Mouse (Mus musculus) CH12.LX (cell line): ENCODE results near the gene Ikzf3. TPM values are rescaled to one million over a fixed set of nuclear protein-coding genes. Genes with fewer than 3 reads are reported as not detected.

Source experiments
- DNase-seq: peaks from one replicate; pipeline ENCODE4 v3.0.0-alpha.2; 2013; ENCODE audit errors: extremely low read depth
- H3K27ac ChIP-seq: 2 replicates; pipeline ENCODE4 v1.5.1; 2012; ENCODE audit warnings: low read depth, mild to moderate bottlenecking, control low read depth, moderate library complexity; ENCODE audit not compliant: insufficient read depth
- H3K27me3 ChIP-seq: replicated peaks from 2 replicates; pipeline ENCODE3; 2012; ENCODE audit warnings: inconsistent platforms
- H3K36me3 ChIP-seq, 2 experiments: replicated peaks in 1 of 2; 2 replicates each; pipeline versions ENCODE3 to v1.6.1; 2012; ENCODE audit warnings: inconsistent platforms in 1 of 2, low read length in 1 of 2, mild to moderate bottlenecking in 1 of 2, mixed read lengths in 1 of 2, moderate library complexity in 1 of 2; ENCODE audit not compliant: control insufficient read depth in 1 of 2, insufficient read depth in 1 of 2
- H3K4me1 ChIP-seq, 2 experiments: 2 replicates each; pipeline ENCODE4 v1.6.1; 2012; ENCODE audit warnings: inconsistent platforms in 1 of 2, moderate library complexity in 1 of 2; ENCODE audit not compliant: insufficient read depth in 2 of 2, control insufficient read depth in 1 of 2
- H3K4me2 ChIP-seq: 2 replicates; pipeline ENCODE4 v1.6.1; 2012; ENCODE audit warnings: low read depth, mild to moderate bottlenecking, control low read depth; ENCODE audit not compliant: poor library complexity, insufficient read depth, severe bottlenecking
- H3K4me3 ChIP-seq, 3 experiments: fragments of 150-350 bp in 1 of 3; sonication (generic) in 1 of 3; replicated peaks in 1 of 3; 2 replicates each; pipeline versions ENCODE3 to v1.5.1; 2011 to 2012; ENCODE audit warnings: low read depth in 2 of 3, low read length in 2 of 3, mild to moderate bottlenecking in 2 of 3, moderate library complexity in 2 of 3, control low read depth in 1 of 3, improper control_type of control experiment in 1 of 3, inconsistent platforms in 1 of 3, mixed read lengths in 1 of 3; ENCODE audit not compliant: poor library complexity in 1 of 3
- H3K79me2 ChIP-seq: replicated peaks from 2 replicates; pipeline ENCODE4 v1.6.1; 2012; ENCODE audit warnings: mild to moderate bottlenecking, moderate library complexity; ENCODE audit not compliant: control insufficient read depth, poor library complexity, insufficient read depth, severe bottlenecking; ENCODE audit errors: extremely low read depth
- H3K9ac ChIP-seq: 2 replicates; pipeline ENCODE4 v1.6.1; 2012; ENCODE audit warnings: low read depth, mild to moderate bottlenecking, control low read depth, moderate library complexity; ENCODE audit not compliant: insufficient read depth
- H3K9me3 ChIP-seq: replicated peaks from 2 replicates; pipeline ENCODE3; 2012; ENCODE audit warnings: low read length, inconsistent platforms, mixed read lengths
- BHLHE40 ChIP-seq: IDR thresholded peaks from 2 replicates; pipeline ENCODE4 v1.6.1; 2011; ENCODE audit warnings: mild to moderate bottlenecking, low read depth, low read length, improper control_type of control experiment
- CHD1 ChIP-seq: IDR thresholded peaks from 2 replicates; pipeline ENCODE4 v1.6.1; 2012; ENCODE audit warnings: low read depth, low read length, improper control_type of control experiment, inconsistent platforms
- CHD2 ChIP-seq: IDR thresholded peaks from 2 replicates; pipeline ENCODE4 v1.6.1; 2011; ENCODE audit warnings: low read length, improper control_type of control experiment
- CTCF ChIP-seq, 2 experiments: IDR thresholded peaks in 1 of 2; conservative IDR thresholded peaks in 1 of 2; 2 replicates each; pipeline ENCODE4 v1.5.1; 2011 to 2012; ENCODE audit warnings: low read depth in 2 of 2, low read length in 2 of 2, improper control_type of control experiment in 1 of 2, inconsistent platforms in 1 of 2, mild to moderate bottlenecking in 1 of 2, moderate library complexity in 1 of 2
- ETS1 ChIP-seq: conservative IDR thresholded peaks from 2 replicates; pipeline ENCODE4 v1.6.1; 2012; ENCODE audit warnings: low read depth, mild to moderate bottlenecking, inconsistent platforms, low read length, improper control_type of control experiment, moderate library complexity
- GABPA ChIP-seq: IDR thresholded peaks from 2 replicates; pipeline ENCODE4 v1.6.1; 2012; ENCODE audit warnings: low read depth, low read length, improper control_type of control experiment, inconsistent platforms; ENCODE audit not compliant: insufficient replicate concordance
- IRF4 ChIP-seq: IDR thresholded peaks from 2 replicates; pipeline ENCODE4 v1.6.1; 2014; ENCODE audit warnings: low read depth, mild to moderate bottlenecking, inconsistent platforms, low read length, improper control_type of control experiment
- JUND ChIP-seq: conservative IDR thresholded peaks from 2 replicates; pipeline ENCODE4 v1.6.1; 2011; ENCODE audit warnings: low read depth, low read length, improper control_type of control experiment
- KAT2A ChIP-seq: IDR thresholded peaks from 2 replicates; pipeline ENCODE4 v1.6.1; 2012; ENCODE audit warnings: low read length, improper control_type of control experiment, inconsistent platforms; ENCODE audit not compliant: insufficient replicate concordance
- MAFK ChIP-seq: IDR thresholded peaks from 2 replicates; pipeline ENCODE4 v1.6.1; 2011; ENCODE audit warnings: low read length, improper control_type of control experiment; ENCODE audit not compliant: insufficient replicate concordance
- MAX ChIP-seq: IDR thresholded peaks from 2 replicates; pipeline ENCODE4 v1.6.1; 2011; ENCODE audit warnings: low read length, improper control_type of control experiment
- MAZ ChIP-seq: IDR thresholded peaks from 2 replicates; pipeline ENCODE4 v1.6.1; 2012; ENCODE audit warnings: low read depth, mild to moderate bottlenecking, inconsistent platforms, low read length, improper control_type of control experiment, moderate library complexity
- MEF2A ChIP-seq: IDR thresholded peaks from 2 replicates; pipeline ENCODE4 v1.6.1; 2014; ENCODE audit warnings: low read depth, mild to moderate bottlenecking, inconsistent platforms, low read length, improper control_type of control experiment, borderline replicate concordance
- MXI1 ChIP-seq: IDR thresholded peaks from 2 replicates; pipeline ENCODE4 v1.6.1; 2011; ENCODE audit warnings: mild to moderate bottlenecking, low read depth, low read length, improper control_type of control experiment
- MYC ChIP-seq: IDR thresholded peaks from 2 replicates; pipeline ENCODE4 v1.6.1; 2011; ENCODE audit warnings: low read depth, mild to moderate bottlenecking, improper control_type of control experiment, low read length
- NELFE ChIP-seq: IDR thresholded peaks from 2 replicates; pipeline ENCODE4 v1.6.1; 2011; ENCODE audit warnings: low read depth, low read length, improper control_type of control experiment
- NRF1 ChIP-seq: IDR thresholded peaks from 2 replicates; pipeline ENCODE4 v1.6.1; 2014; ENCODE audit warnings: low read depth, mild to moderate bottlenecking, inconsistent platforms, low read length, improper control_type of control experiment, moderate library complexity
- PAX5 ChIP-seq: IDR thresholded peaks from 2 replicates; pipeline ENCODE4 v1.6.1; 2012; ENCODE audit warnings: low read length, inconsistent platforms, mixed read lengths
- POLR2A ChIP-seq: IDR thresholded peaks from 2 replicates; pipeline ENCODE4 v1.6.1; 2011; ENCODE audit warnings: low read depth, mild to moderate bottlenecking, improper control_type of control experiment, low read length
- POLR2AphosphoS2 ChIP-seq: IDR thresholded peaks from 2 replicates; pipeline ENCODE4 v1.6.1; 2011; ENCODE audit warnings: low read depth, low read length, improper control_type of control experiment
- RAD21 ChIP-seq: IDR thresholded peaks from 2 replicates; pipeline ENCODE4 v1.6.1; 2011; ENCODE audit warnings: low read depth, mild to moderate bottlenecking, low read length, improper control_type of control experiment, moderate library complexity
- RCOR1 ChIP-seq: conservative IDR thresholded peaks from 2 replicates; pipeline ENCODE4 v1.6.1; 2012; ENCODE audit warnings: low read depth, mild to moderate bottlenecking, inconsistent platforms, low read length, improper control_type of control experiment
- SIN3A ChIP-seq: IDR thresholded peaks from 2 replicates; pipeline ENCODE4 v1.6.1; 2012; ENCODE audit warnings: low read length, improper control_type of control experiment, inconsistent platforms
- SMC3 ChIP-seq: IDR thresholded peaks from 2 replicates; pipeline ENCODE4 v1.6.1; 2011; ENCODE audit warnings: low read depth, low read length, improper control_type of control experiment
- TBP ChIP-seq: conservative IDR thresholded peaks from 2 replicates; pipeline ENCODE4 v1.6.1; 2011; ENCODE audit warnings: low read depth, low read length, improper control_type of control experiment
- UBTF ChIP-seq: IDR thresholded peaks from 2 replicates; pipeline ENCODE4 v1.6.1; 2012; ENCODE audit warnings: low read depth, mild to moderate bottlenecking, inconsistent platforms, low read length, improper control_type of control experiment, moderate library complexity
- USF2 ChIP-seq: conservative IDR thresholded peaks from 2 replicates; pipeline ENCODE4 v1.6.1; 2011; ENCODE audit warnings: low read depth, low read length, improper control_type of control experiment
- ZC3H11A ChIP-seq: IDR thresholded peaks from 2 replicates; pipeline ENCODE4 v1.6.1; 2012; ENCODE audit warnings: low read depth, mild to moderate bottlenecking, inconsistent platforms, low read length, improper control_type of control experiment
- ZKSCAN1 ChIP-seq: IDR thresholded peaks from 2 replicates; pipeline ENCODE4 v1.6.1; 2012; ENCODE audit warnings: low read depth, inconsistent platforms, low read length, improper control_type of control experiment, borderline replicate concordance
- ZMIZ1 ChIP-seq: IDR thresholded peaks from 2 replicates; pipeline ENCODE4 v1.6.1; 2012; ENCODE audit warnings: low read depth, mild to moderate bottlenecking, inconsistent platforms, low read length, improper control_type of control experiment
- dilution Hi-C: fragments of 300-500 bp; cut with MboI; formaldehyde crosslinking; loops from 2 replicates; pipeline ENCODE4 v1.14.3; 2020; ENCODE audit warnings: low sequenced_read_pairs; ENCODE audit not compliant: extremely low pct_unique_long_range_greater_than_20kb, extremely low pct_ligation_motif_present
- in situ Hi-C: fragments of 300-500 bp; cut with MboI; formaldehyde crosslinking; loops from 3 replicates; pipeline ENCODE4 v1.14.3; 2019; ENCODE audit warnings: low sequenced_read_pairs, low pct_ligation_motif_present, low pct_unique_long_range_greater_than_20kb, mixed read lengths
- polyA plus RNA-seq: library from polyadenylated mRNA; unstranded; fragments of >175 nt; gene quantifications from 2 replicates; pipeline ENCODE4 v1.2.1, GENCODE M21; 2012; ENCODE audit warnings: low read depth; ENCODE audit not compliant: insufficient read length
- total RNA-seq, 2 experiments: library from RNA; depleted of rRNA; stranded (reverse); fragments of 300-350 nt in 1 of 2; fragments of >200 nt in 1 of 2; gene quantifications; 2 replicates each; pipeline ENCODE4 v1.2.3; 2012 to 2014

Gene Ikzf3
- total and polyA plus RNA-seq, 3 experiments = 110 to 238 (median 130) TPM

- Histone ChIP-seq H3K27me3 (no peaks in the 10 kb centered on the region), H3K36me3 (peaks cover 19 to 46% of the 10 kb centered on the region in 2 experiments), H3K4me3 (no peak overlapping the region), H3K9ac (no peak overlapping the region), H3K79me2 (no peaks in the 10 kb centered on the region), H3K4me2 (no peak overlapping the region), H3K4me1 (peaks cover 23 to 49% of the 10 kb centered on the region in 2 experiments), H3K9me3 (peaks cover 5% of the 10 kb centered on the region), H3K27ac (no peak overlapping the region)
- TF ChIP-seq NRF1 (no peak), MXI1 (no peak), MAZ (no peak), ZC3H11A (no peak), ZMIZ1 (0 out of 2 replicates have a peak, but pooled peaks have one; percentile 9), CTCF (conservative IDR thresholded peaks at IDR 0.05 in 1 of 2, IDR thresholded peaks at IDR 0.05 in 1 of 2; ENCODE audit: low read depth in 2 of 2, low read length in 2 of 2) (peak; percentile 25 to 63; a peak in 3 of 4 replicates), RAD21 (peak; percentile 38), SMC3 (peak; percentile 38)
- dilution Hi-C loops (no loop called here), in situ Hi-C loops (no loop called here)
- DNase-seq = no peak
Measured at GRCm38 (mm10) chr11:98455484-98455883, 90.3 kb downstream of the Ikzf3 start.

- H3K9me3 ChIP-seq = no peaks in the 10 kb centered on the region
- peak overlapping the region; percentile 49 for H3K9ac ChIP-seq
- H3K36me3 ChIP-seq = peaks cover 19 to 37% of the 10 kb centered on the region in 2 experiments
- no peaks in the 10 kb centered on the region for H3K27me3 ChIP-seq
- H3K4me1 ChIP-seq = peaks cover 34 to 50% of the 10 kb centered on the region in 2 experiments
- peak overlapping the region; percentile 68 for H3K27ac ChIP-seq
- no peaks in the 10 kb centered on the region for H3K79me2 ChIP-seq
- DNase-seq = peak; percentile 89
- in situ Hi-C loops (loop anchor here (5.0 kb wide), 1 partner anchor 93 kb away; the partner anchor contains the start of gene Stard3), dilution Hi-C loops (no loop called here)
- peak overlapping the region; percentile 73 for H3K4me2 ChIP-seq
- H3K4me3 ChIP-seq = peak overlapping the region; percentile 43 to 72 (median 69)
- TF ChIP-seq MEF2A (peak; percentile 72), ETS1 (peak; percentile 83), MAX (peak; percentile 76), POLR2AphosphoS2 (no peak; the same call in 1 of the 2 replicates), NRF1 (no peak; the same call in 1 of the 2 replicates), TBP (no peak), BHLHE40 (peak; percentile 82), CHD2 (peak; percentile 95), JUND (peak; percentile 93), ZMIZ1 (peak; percentile 42; the same call in 1 of the 2 replicates), USF2 (no peak), PAX5 (no peak), GABPA (peak; percentile 79), RAD21 (no peak; the same call in 1 of the 2 replicates), SIN3A (peak; percentile 93), UBTF (no peak), CHD1 (no peak), NELFE (peak; percentile 54), MAFK (no peak), POLR2A (peak; percentile 68), SMC3 (peak; percentile 23; the same call in 1 of the 2 replicates), MXI1 (peak; percentile 35; the same call in 1 of the 2 replicates), ZKSCAN1 (no peak), KAT2A (no peak), IRF4 (peak; percentile 100), RCOR1 (peak; percentile 9; the same call in 1 of the 2 replicates), MYC (peak; percentile 85), MAZ (peak; percentile 85)
Measured at GRCm38 (mm10) chr11:98449921-98450771, 95.7 kb downstream of the Ikzf3 start.
